Comparison of ENCODE assay signal across 13 mouse cellular contexts in the genomic region with DNA sequence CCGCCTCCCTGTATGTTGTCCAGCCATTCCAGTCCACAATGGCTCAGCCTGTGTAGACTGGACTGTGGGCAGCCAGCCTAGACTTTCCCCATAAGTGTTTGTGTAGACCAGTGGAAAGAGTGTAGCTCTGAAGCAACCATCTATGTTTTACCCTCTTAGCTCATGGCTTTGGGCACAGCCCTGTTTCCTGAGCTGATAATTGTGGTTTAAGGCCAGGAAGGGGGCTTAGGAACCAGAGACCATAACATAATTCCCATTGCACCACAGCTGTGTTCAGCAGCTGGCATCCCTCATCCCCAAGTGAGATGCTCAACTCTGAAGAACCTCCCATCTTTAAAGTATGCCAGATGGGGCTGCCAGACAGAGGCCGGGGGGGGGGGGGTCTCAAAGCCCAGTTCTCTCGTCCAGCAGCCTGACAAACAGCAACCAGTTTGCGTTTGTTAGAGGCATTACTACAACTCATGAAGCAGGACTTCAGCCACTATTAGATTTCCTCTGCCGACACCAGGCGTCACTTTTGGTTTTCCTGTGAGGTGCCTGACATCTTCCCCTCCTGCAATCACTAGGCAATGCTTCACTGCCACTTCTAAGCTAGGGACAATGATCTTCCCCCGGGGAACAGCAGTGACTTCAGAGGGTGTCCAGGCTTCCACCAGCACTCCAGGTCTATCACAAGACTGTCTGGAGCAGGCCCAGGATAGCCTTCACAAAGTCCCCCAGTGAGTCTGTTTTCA.
DNase-seq lines count a peak whose midpoint lies in the region; ATAC-seq and TF ChIP-seq lines count a peak whose summit lies in the region.
"Had no signal": no experiment of that assay in that cellular context is flagged by ENCODE, and none has a peak within 500 bp of the region (broad histone marks: within the 10 kb centered on the region; RNA-seq: fewer than 3 reads in every experiment).

No protein-coding gene starts in this region.

- no peak overlapping the region for H3K4me2 ChIP-seq in heart, embryonic 15.5 days
- H3K4me2 ChIP-seq in limb, embryonic 14.5 days (replicated peaks; ENCODE audit: low read depth, low read length, severe bottlenecking) = no peak overlapping the region
- H3K4me2 ChIP-seq: forebrain, embryonic 12.5 days; liver, embryonic 12.5 days; midbrain, embryonic 12.5 days; neural tube, embryonic 12.5 days had no signal

- TF ChIP-seq POLR2A in limb, embryonic 14.5 days (IDR thresholded peaks at IDR 0.05; ENCODE audit: borderline replicate concordance, extremely low read depth, insufficient read depth, insufficient read length) = no peak

- H3K36me3 ChIP-seq in heart, embryonic 15.5 days = no peaks in the 10 kb centered on the region
- H3K36me3 ChIP-seq in limb, embryonic 14.5 days (ENCODE audit: control insufficient read depth, insufficient read depth, low read length) = no peaks in the 10 kb centered on the region
- no peaks in the 10 kb centered on the region for H3K36me3 ChIP-seq in limb, embryonic 10.5 days
- H3K36me3 ChIP-seq: forebrain, embryonic 12.5 days; hindbrain, embryonic 10.5 days; liver, embryonic 12.5 days; midbrain, embryonic 12.5 days; neural tube, embryonic 12.5 days had no signal

- no peak for DNase-seq in heart, adult 8-10 months (ENCODE audit: low spot score)
- DNase-seq in limb, embryonic 14.5 days (ENCODE audit: low spot score) = peak; percentile 13
- no peak for DNase-seq in limb, embryonic 10.5 days (ENCODE audit: low spot score)
- peak; percentile 58 for DNase-seq in 416B (ENCODE audit: low read depth)
- DNase-seq in lung, postnatal 10 days = peak; percentile 59
- no peak for DNase-seq in layer of hippocampus, adult 8-10 months (ENCODE audit: low spot score in 2 of 2)

- no peak overlapping the region for H3K27ac ChIP-seq in heart, embryonic 15.5 days
- H3K27ac ChIP-seq in limb, embryonic 14.5 days (replicated peaks; ENCODE audit: low read depth, low read length) = no peak overlapping the region
- H3K27ac ChIP-seq in limb, embryonic 10.5 days = no peak overlapping the region
- H3K27ac ChIP-seq: forebrain, embryonic 12.5 days; gastrocnemius, adult 2 months; hindbrain, embryonic 10.5 days; liver, embryonic 12.5 days; midbrain, embryonic 12.5 days; neural tube, embryonic 12.5 days had no signal

- no peak overlapping the region for H3K4me3 ChIP-seq in heart, embryonic 15.5 days
- H3K4me3 ChIP-seq in limb, embryonic 14.5 days (replicated peaks; ENCODE audit: low read length) = no peak overlapping the region
- no peak overlapping the region for H3K4me3 ChIP-seq in limb, embryonic 10.5 days
- H3K4me3 ChIP-seq: forebrain, embryonic 12.5 days; gastrocnemius, adult 2 months; hindbrain, embryonic 10.5 days; liver, embryonic 12.5 days; midbrain, embryonic 12.5 days; neural tube, embryonic 12.5 days had no signal

- ATAC-seq in heart, embryonic 15.5 days (replicated peaks; ENCODE audit: insufficient number of reproducible peaks, insufficient read depth, low FRiP score, low read depth) = 0 out of 2 replicates have a peak, but pooled peaks have one; percentile 11
- ATAC-seq in limb, embryonic 14.5 days (ENCODE audit: low FRiP score, low read depth) = no peak; the same call in 1 of the 2 replicates
- ATAC-seq: liver, embryonic 12.5 days had no signal

- WGBS in heart, embryonic 15.5 days = 53% methylated on average over 7 of the region's 7 CpGs
- 61% methylated on average over 6 of the region's 7 CpGs for WGBS in limb, embryonic 14.5 days
- WGBS in limb, embryonic 10.5 days = 80% methylated on average over 7 of the region's 7 CpGs

- H3K4me1 ChIP-seq in heart, embryonic 15.5 days (replicated peaks) = peaks cover 11% of the 10 kb centered on the region
- no peaks in the 10 kb centered on the region for H3K4me1 ChIP-seq in limb, embryonic 14.5 days (ENCODE audit: control insufficient read depth, insufficient read depth, low read length)
- peaks cover 10% of the 10 kb centered on the region for H3K4me1 ChIP-seq in limb, embryonic 10.5 days
- H3K4me1 ChIP-seq: liver, embryonic 12.5 days; neural tube, embryonic 12.5 days had no signal

- peaks cover 19% of the 10 kb centered on the region for H3K27me3 ChIP-seq in heart, embryonic 15.5 days
- peaks cover 11% of the 10 kb centered on the region for H3K27me3 ChIP-seq in limb, embryonic 14.5 days (ENCODE audit: control insufficient read depth, insufficient read depth, low read length)
- H3K27me3 ChIP-seq in limb, embryonic 10.5 days (ENCODE audit: low read depth, poor library complexity, severe bottlenecking) = peaks cover 26% of the 10 kb centered on the region
- H3K27me3 ChIP-seq: neural tube, embryonic 12.5 days had no signal

- no peak overlapping the region for H3K9ac ChIP-seq in heart, embryonic 15.5 days
- H3K9ac ChIP-seq in limb, embryonic 14.5 days (ENCODE audit: low read depth, low read length, severe bottlenecking) = no peak overlapping the region
- H3K9ac ChIP-seq: forebrain, embryonic 12.5 days; liver, embryonic 12.5 days; midbrain, embryonic 12.5 days; neural tube, embryonic 12.5 days had no signal

- no peaks in the 10 kb centered on the region for H3K9me3 ChIP-seq in heart, embryonic 15.5 days (replicated peaks)
- no peaks in the 10 kb centered on the region for H3K9me3 ChIP-seq in limb, embryonic 14.5 days (ENCODE audit: control insufficient read depth, low read length)
- H3K9me3 ChIP-seq in limb, embryonic 10.5 days (replicated peaks) = no peaks in the 10 kb centered on the region
- H3K9me3 ChIP-seq: forebrain, embryonic 12.5 days; hindbrain, embryonic 10.5 days; liver, embryonic 12.5 days; midbrain, embryonic 12.5 days; neural tube, embryonic 12.5 days had no signal

Comparison
In these comparisons a context has a peak if more than half of its experiments do, and no peak if none do; other contexts are left out.
1. DNase-seq: peak in limb, embryonic 14.5 days (single experiment), 416B (single experiment) and lung, postnatal 10 days (single experiment); none in heart, adult 8-10 months (single experiment), limb, embryonic 10.5 days (single experiment) and layer of hippocampus, adult 8-10 months (0 of 2).